ENCODE assay signal across 8 mouse cellular contexts in the genomic region with DNA sequence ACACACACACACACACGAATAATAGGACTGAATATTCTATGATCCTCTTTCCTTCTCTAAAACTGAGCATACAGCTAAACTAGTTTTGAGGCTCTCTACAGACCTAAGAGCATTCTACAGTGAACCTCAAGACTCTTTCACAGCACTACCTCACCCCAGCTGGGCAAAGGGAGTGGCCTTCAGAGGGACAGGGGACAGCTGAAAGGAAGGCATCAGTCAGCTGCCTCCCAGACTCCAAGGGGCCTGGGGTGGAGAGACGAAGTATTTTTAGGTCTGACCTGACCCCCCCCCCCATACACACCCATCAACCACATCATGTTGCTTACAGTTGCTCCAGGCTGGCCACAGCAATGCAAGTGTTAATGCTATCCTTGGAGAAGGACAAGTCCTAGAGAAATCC. TPM values are rescaled to one million over a fixed set of nuclear protein-coding genes. Genes with fewer than 3 reads are reported as not detected.
DNase-seq lines count a peak whose midpoint lies in the region; ATAC-seq and TF ChIP-seq lines count a peak whose summit lies in the region.

No protein-coding gene starts in this region.

- no peak for ATAC-seq in forebrain, embryonic 12.5 days (ENCODE audit: low FRiP score)
- no peak for ATAC-seq in intestine, embryonic 15.5 days
- no peak for ATAC-seq in neural tube, embryonic 13.5 days (ENCODE audit: low read depth)

- H3K9me3 ChIP-seq in forebrain, embryonic 12.5 days: no peaks in the 10 kb centered on the region
- no peaks in the 10 kb centered on the region for H3K9me3 ChIP-seq in intestine, embryonic 15.5 days
- H3K9me3 ChIP-seq in neural tube, embryonic 13.5 days: no peaks in the 10 kb centered on the region

- H3K27me3 ChIP-seq in forebrain, embryonic 12.5 days: no peaks in the 10 kb centered on the region
- H3K27me3 ChIP-seq in intestine, embryonic 15.5 days (replicated peaks): no peaks in the 10 kb centered on the region
- H3K27me3 ChIP-seq in neural tube, embryonic 13.5 days: no peaks in the 10 kb centered on the region

- peaks cover 18% of the 10 kb centered on the region for H3K36me3 ChIP-seq in forebrain, embryonic 12.5 days (replicated peaks)
- 0 out of 2 replicates have a peak, but pooled peaks cover 4% of the 10 kb centered on the region for H3K36me3 ChIP-seq in intestine, embryonic 15.5 days
- peaks cover 31% of the 10 kb centered on the region for H3K36me3 ChIP-seq in neural tube, embryonic 13.5 days

- H3K9ac ChIP-seq in forebrain, embryonic 12.5 days: peak overlapping the region; percentile 86
- H3K9ac ChIP-seq in intestine, embryonic 15.5 days: 0 out of 2 replicates have a peak overlapping the region, but pooled peaks have one; percentile 85
- H3K9ac ChIP-seq in neural tube, embryonic 13.5 days: peak overlapping the region; percentile 97

- peak overlapping the region; percentile 97 for H3K27ac ChIP-seq in left cerebral cortex, adult 2 months
- H3K27ac ChIP-seq in forebrain, embryonic 12.5 days: 0 out of 2 replicates have a peak overlapping the region, but pooled peaks have one; percentile 36
- no peak overlapping the region for H3K27ac ChIP-seq in intestine, embryonic 15.5 days
- no peak overlapping the region for H3K27ac ChIP-seq in neural tube, embryonic 13.5 days (replicated peaks)

- H3K4me3 ChIP-seq in left cerebral cortex, adult 2 months: peak overlapping the region; percentile 98
- H3K4me3 ChIP-seq in forebrain, embryonic 12.5 days (replicated peaks): peak overlapping the region; percentile 67
- H3K4me3 ChIP-seq in intestine, embryonic 15.5 days (replicated peaks): peak overlapping the region; percentile 77
- H3K4me3 ChIP-seq in neural tube, embryonic 13.5 days: peak overlapping the region; percentile 95

- 62% methylated on average over 2 of the region's 2 CpGs for WGBS in forebrain, embryonic 12.5 days
- WGBS in intestine, embryonic 15.5 days: 39% methylated on average over 2 of the region's 2 CpGs
- WGBS in neural tube, embryonic 13.5 days: 70% methylated on average over 2 of the region's 2 CpGs

- peaks cover 56% of the 10 kb centered on the region for H3K4me1 ChIP-seq in forebrain, embryonic 12.5 days
- H3K4me1 ChIP-seq in intestine, embryonic 15.5 days (replicated peaks): peaks cover 32% of the 10 kb centered on the region
- peaks cover 54% of the 10 kb centered on the region for H3K4me1 ChIP-seq in neural tube, embryonic 13.5 days (replicated peaks)

- no peak for TF ChIP-seq CTCF in left cerebral cortex, adult 2 months (IDR thresholded peaks at IDR 0.05)

- no peak for DNase-seq in left cerebral cortex, adult 2 months (ENCODE audit: extremely low spot score in 1 of 2, low spot score in 2 of 2)
- no peak for DNase-seq in left cerebral cortex, adult 9 months (ENCODE audit: low spot score in 2 of 2)
- no peak for DNase-seq in thymus, adult 18-20 months
- DNase-seq in embryo, embryonic 9.5 days (ENCODE audit: extremely low spot score): no peak
- DNase-seq in adrenal gland, adult (ENCODE audit: inconsistent age in 2 of 2, low spot score in 1 of 2): no peak

- peak overlapping the region; percentile 81 for H3K4me2 ChIP-seq in forebrain, embryonic 12.5 days
- H3K4me2 ChIP-seq in intestine, embryonic 15.5 days (replicated peaks): peak overlapping the region; percentile 98
- peak overlapping the region; percentile 78 for H3K4me2 ChIP-seq in neural tube, embryonic 13.5 days

- intact Hi-C loops in left cerebral cortex, adult 2 months (cut with DNase I): no loop called here

RNA-seq across cellular contexts. Expression of gene Cacnb1, which starts 1.7 kb away (rescaled TPM):
- 100 to 1,000 TPM; 150 to 170 TPM for total RNA-seq in left cerebral cortex, adult 2 months (2021)
- 22.5 and 29.3 TPM in 2 replicates for polyA plus RNA-seq in forebrain, embryonic 12.5 days (2016; fragmentation: Nextera tagmentation; extraction: Ambion mirVana)
- polyA plus RNA-seq in intestine, embryonic 15.5 days (2015; fragmentation: Nextera tagmentation; extraction: Ambion mirVana): 6.5 and 7.5 TPM in 2 replicates
- polyA plus RNA-seq in neural tube, embryonic 13.5 days (2015; fragmentation: Nextera tagmentation; extraction: Ambion mirVana): 50.0 and 52.1 TPM in 2 replicates

RNA-seq across cellular contexts. Expression of gene Rpl19, which starts 5.4 kb away (rescaled TPM):
- total RNA-seq in left cerebral cortex, adult 2 months (2021): 100 to 1,000 TPM; 560 to 591 TPM
- 737 and 747 TPM in 2 replicates for polyA plus RNA-seq in forebrain, embryonic 12.5 days (2016; fragmentation: Nextera tagmentation; extraction: Ambion mirVana)
- polyA plus RNA-seq in intestine, embryonic 15.5 days (2015; fragmentation: Nextera tagmentation; extraction: Ambion mirVana): 1,063 and 1,131 TPM in 2 replicates
- 660 and 722 TPM in 2 replicates for polyA plus RNA-seq in neural tube, embryonic 13.5 days (2015; fragmentation: Nextera tagmentation; extraction: Ambion mirVana)

RNA-seq across cellular contexts. Expression of gene Arl5c, which starts 25.1 kb away (rescaled TPM):
- 1 to 10 TPM; 1.2 TPM for total RNA-seq in left cerebral cortex, adult 2 months (2021)
- polyA plus RNA-seq in forebrain, embryonic 12.5 days (2016; fragmentation: Nextera tagmentation; extraction: Ambion mirVana): 7.0 and 7.8 TPM in 2 replicates
- 7.6 and 11.8 TPM in 2 replicates for polyA plus RNA-seq in intestine, embryonic 15.5 days (2015; fragmentation: Nextera tagmentation; extraction: Ambion mirVana)
- polyA plus RNA-seq in neural tube, embryonic 13.5 days (2015; fragmentation: Nextera tagmentation; extraction: Ambion mirVana): 5.9 and 8.4 TPM in 2 replicates

RNA-seq across cellular contexts. Expression of gene Stac2, which starts 32.1 kb away (rescaled TPM):
- total RNA-seq in left cerebral cortex, adult 2 months (2021): 10 to 100 TPM; 97.3 to 99.9 TPM
- 1.6 TPM in 2 replicates for polyA plus RNA-seq in forebrain, embryonic 12.5 days (2016; fragmentation: Nextera tagmentation; extraction: Ambion mirVana)
- 0.16 and 0.29 TPM in 2 replicates for polyA plus RNA-seq in intestine, embryonic 15.5 days (2015; fragmentation: Nextera tagmentation; extraction: Ambion mirVana)
- polyA plus RNA-seq in neural tube, embryonic 13.5 days (2015; fragmentation: Nextera tagmentation; extraction: Ambion mirVana): 12.5 and 13.9 TPM in 2 replicates

RNA-seq across cellular contexts. Expression of gene Plxdc1, which starts 34.9 kb away (rescaled TPM):
- 10 to 100 TPM; 35.2 to 37.1 TPM for total RNA-seq in left cerebral cortex, adult 2 months (2021)
- polyA plus RNA-seq in forebrain, embryonic 12.5 days (2016; fragmentation: Nextera tagmentation; extraction: Ambion mirVana): 0.22 and 0.33 TPM in 2 replicates
- polyA plus RNA-seq in intestine, embryonic 15.5 days (2015; fragmentation: Nextera tagmentation; extraction: Ambion mirVana): 0.47 and 0.49 TPM in 2 replicates
- 0.71 and 0.74 TPM in 2 replicates for polyA plus RNA-seq in neural tube, embryonic 13.5 days (2015; fragmentation: Nextera tagmentation; extraction: Ambion mirVana)

Comparison
In these comparisons a context has a peak if more than half of its experiments do, and no peak if none do; other contexts are left out.
1. H3K27ac ChIP-seq: peak in left cerebral cortex, adult 2 months (single experiment) and forebrain, embryonic 12.5 days (single experiment); none in intestine, embryonic 15.5 days (single experiment) and neural tube, embryonic 13.5 days (single experiment).
2. Peak in every context shown above with its lines, with median percentiles within 50 percentile points of each other: H3K4me3 ChIP-seq, H3K4me2 ChIP-seq and H3K9ac ChIP-seq.